Mouse (Mus musculus): Measurements from ENCODE around the gene Prss35. TPM values are rescaled to one million over a fixed set of nuclear protein-coding genes. Genes with fewer than 3 reads are reported as not detected.
A peak's percentile ranks its signal among the peaks of the same experiment; 100 is the strongest.

Prss35 gene
- total and polyA plus RNA-seq, 2 experiments from 2014 or later: 5.2 to 7.5 TPM

DNA sequence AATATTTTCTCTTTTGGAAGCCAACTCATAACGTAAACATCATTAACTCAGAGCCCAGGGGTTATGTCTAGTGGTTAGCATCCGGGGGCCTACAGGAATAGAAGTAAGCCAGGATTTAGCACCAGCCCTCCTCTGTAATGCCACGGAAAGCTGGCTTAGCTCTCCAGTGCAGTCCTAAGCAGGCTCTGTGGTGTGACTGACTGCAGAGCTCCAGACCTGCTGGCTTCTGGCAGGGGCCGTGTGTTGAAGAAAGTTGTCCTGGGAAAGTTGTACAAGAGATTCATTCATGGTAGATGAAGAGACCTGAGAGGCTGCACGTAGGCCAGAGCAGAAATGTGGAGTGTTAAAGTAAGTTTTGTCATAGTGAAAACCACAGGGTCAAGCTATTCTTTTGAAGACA, 42.2 kb upstream of the Prss35 start:
- DNase-seq (ENCODE audit: low spot score) (peak; percentile 26), ATAC-seq (ENCODE audit: low FRiP score) (no peak)
- WGBS: 23% methylated on average over 5 of the region's 5 CpGs

DNA sequence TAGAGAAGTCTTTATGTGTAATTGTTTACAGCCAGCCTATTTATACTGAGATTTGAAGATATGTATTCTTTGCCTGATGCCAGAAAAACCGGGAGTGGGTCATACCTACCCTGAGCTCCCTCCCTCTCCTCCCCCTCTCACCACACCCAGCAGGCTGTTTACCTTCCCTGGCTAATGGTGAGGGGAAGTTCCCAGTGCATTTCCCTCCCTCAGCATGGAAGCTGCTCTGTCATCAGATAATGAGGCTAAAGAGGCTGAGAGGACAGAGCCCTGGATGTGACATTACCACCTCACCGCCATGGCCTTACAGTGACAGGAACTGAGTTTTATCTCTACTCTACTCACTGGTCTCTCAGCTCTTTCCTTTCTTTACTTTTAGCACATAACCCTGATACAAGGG, 41.6 kb upstream of the Prss35 start:
- no peak for ATAC-seq (ENCODE audit: low FRiP score)
- H3K36me3 ChIP-seq (ENCODE audit: insufficient read depth, low read length): no peaks in the 10 kb centered on the region; the same call in 1 of the 2 replicates
- H3K4me2 ChIP-seq (ENCODE audit: low read depth, low read length, poor library complexity, severe bottlenecking): no peak overlapping the region
- H3K9ac ChIP-seq (replicated peaks; ENCODE audit: low read length, poor library complexity, severe bottlenecking): no peak overlapping the region
- no peak for TF ChIP-seq CTCF (IDR thresholded peaks at IDR 0.05)
- no peak overlapping the region for H3K27ac ChIP-seq (ENCODE audit: low read depth, low read length)
- H3K4me3 ChIP-seq (ENCODE audit: low read depth, low read length): no peak overlapping the region
- no peaks in the 10 kb centered on the region for H3K9me3 ChIP-seq (ENCODE audit: low read length)
- 26% methylated on average over 2 of the region's 2 CpGs for WGBS
- no peaks in the 10 kb centered on the region for H3K4me1 ChIP-seq (ENCODE audit: insufficient read depth, low read length)
- no peak for DNase-seq (ENCODE audit: low spot score)
- H3K27me3 ChIP-seq (ENCODE audit: insufficient read depth, low read length): no peaks in the 10 kb centered on the region

More for the DNA sequence above, 42.2 kb upstream of the Prss35 start:
- no peaks in the 10 kb centered on the region; the same call in 1 of the 2 replicates for H3K36me3 ChIP-seq (ENCODE audit: insufficient read depth, low read length)
- no peak overlapping the region for H3K27ac ChIP-seq (ENCODE audit: low read depth, low read length)
- no peaks in the 10 kb centered on the region for H3K9me3 ChIP-seq (ENCODE audit: low read length)
- TF ChIP-seq CTCF (IDR thresholded peaks at IDR 0.05): no peak
- no peaks in the 10 kb centered on the region for H3K27me3 ChIP-seq (ENCODE audit: insufficient read depth, low read length)
- no peak overlapping the region for H3K4me3 ChIP-seq (ENCODE audit: low read depth, low read length)
- H3K4me1 ChIP-seq (ENCODE audit: insufficient read depth, low read length): no peaks in the 10 kb centered on the region
- H3K9ac ChIP-seq (replicated peaks; ENCODE audit: low read length, poor library complexity, severe bottlenecking): no peak overlapping the region
- no peak overlapping the region for H3K4me2 ChIP-seq (ENCODE audit: low read depth, low read length, poor library complexity, severe bottlenecking)

GRCm38 (mm10) chr9:86707431-86707830, 36.0 kb upstream of the Prss35 start:
- no peak overlapping the region for H3K9ac ChIP-seq (replicated peaks; ENCODE audit: low read length, poor library complexity, severe bottlenecking)
- 55% methylated on average over 1 of the region's 1 CpGs for WGBS
- DNase-seq (ENCODE audit: low spot score) (no peak), ATAC-seq (ENCODE audit: low FRiP score) (no peak)
- no peaks in the 10 kb centered on the region for H3K4me1 ChIP-seq (ENCODE audit: insufficient read depth, low read length)
- no peak for TF ChIP-seq CTCF (IDR thresholded peaks at IDR 0.05)
- H3K27me3 ChIP-seq (ENCODE audit: insufficient read depth, low read length): no peaks in the 10 kb centered on the region
- H3K9me3 ChIP-seq (ENCODE audit: low read length): no peaks in the 10 kb centered on the region
- no peaks in the 10 kb centered on the region for H3K36me3 ChIP-seq (ENCODE audit: insufficient read depth, low read length)
- H3K4me3 ChIP-seq (ENCODE audit: low read depth, low read length): no peak overlapping the region
- no peak overlapping the region for H3K4me2 ChIP-seq (ENCODE audit: low read depth, low read length, poor library complexity, severe bottlenecking)
- H3K27ac ChIP-seq (ENCODE audit: low read depth, low read length): no peak overlapping the region

GRCm38 (mm10) chr9:86708921-86709320, 34.5 kb upstream of the Prss35 start:
- Histone ChIP-seq H3K9me3 (ENCODE audit: low read length) (no peaks in the 10 kb centered on the region), H3K4me1 (ENCODE audit: insufficient read depth, low read length) (no peaks in the 10 kb centered on the region), H3K9ac (replicated peaks; ENCODE audit: low read length, poor library complexity, severe bottlenecking) (no peak overlapping the region), H3K27ac (ENCODE audit: low read depth, low read length) (no peak overlapping the region), H3K4me2 (ENCODE audit: low read depth, low read length, poor library complexity, severe bottlenecking) (no peak overlapping the region), H3K36me3 (ENCODE audit: insufficient read depth, low read length) (no peaks in the 10 kb centered on the region), H3K27me3 (ENCODE audit: insufficient read depth, low read length) (no peaks in the 10 kb centered on the region), H3K4me3 (ENCODE audit: low read depth, low read length) (no peak overlapping the region)
- ATAC-seq (ENCODE audit: low FRiP score) (no peak), DNase-seq (ENCODE audit: low spot score) (no peak)
- 71% methylated on average over 6 of the region's 6 CpGs for WGBS
- no peak for TF ChIP-seq CTCF (IDR thresholded peaks at IDR 0.05)

- Histone ChIP-seq H3K36me3 (ENCODE audit: insufficient read depth, low read length) (no peaks in the 10 kb centered on the region), H3K4me2 (ENCODE audit: low read depth, low read length, poor library complexity, severe bottlenecking) (no peak overlapping the region), H3K9me3 (ENCODE audit: low read length) (no peaks in the 10 kb centered on the region), H3K27me3 (ENCODE audit: insufficient read depth, low read length) (no peaks in the 10 kb centered on the region), H3K4me3 (ENCODE audit: low read depth, low read length) (no peak overlapping the region), H3K27ac (ENCODE audit: low read depth, low read length) (no peak overlapping the region), H3K9ac (replicated peaks; ENCODE audit: low read length, poor library complexity, severe bottlenecking) (no peak overlapping the region), H3K4me1 (ENCODE audit: insufficient read depth, low read length) (no peaks in the 10 kb centered on the region)
- no peak for DNase-seq (ENCODE audit: low spot score)
- no peak for ATAC-seq (ENCODE audit: low FRiP score)
- TF ChIP-seq CTCF (IDR thresholded peaks at IDR 0.05): no peak
- 93% methylated on average over 2 of the region's 2 CpGs for WGBS
These were observed 33.3 kb upstream of the Prss35 start for GRCm38 (mm10) chr9:86710091-86710634.

DNA sequence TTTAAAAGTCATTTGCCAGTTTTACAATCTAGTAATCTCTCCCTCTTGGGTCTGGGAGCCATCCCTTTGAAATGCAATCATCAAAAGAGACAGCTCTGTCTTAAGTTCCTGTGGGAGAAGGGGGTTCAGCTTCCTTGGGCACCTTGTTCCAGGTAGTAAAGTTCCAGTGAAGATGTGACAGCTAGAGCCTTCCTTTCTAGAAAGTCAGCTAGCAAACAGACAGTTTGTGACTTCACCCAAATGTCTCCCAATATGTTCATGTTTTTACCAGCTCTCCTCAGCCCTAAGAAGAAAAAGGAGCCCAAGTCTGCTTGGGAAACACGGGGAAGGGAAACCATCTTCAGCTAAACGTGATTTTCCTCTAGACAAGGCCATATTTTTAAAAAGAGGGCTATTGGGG, 30.8 kb upstream of the Prss35 start:
- no peak overlapping the region for H3K4me3 ChIP-seq (ENCODE audit: low read depth, low read length)
- no peak for TF ChIP-seq CTCF (IDR thresholded peaks at IDR 0.05)
- no peak overlapping the region for H3K4me2 ChIP-seq (ENCODE audit: low read depth, low read length, poor library complexity, severe bottlenecking)
- H3K4me1 ChIP-seq (ENCODE audit: insufficient read depth, low read length): no peaks in the 10 kb centered on the region
- H3K9ac ChIP-seq (replicated peaks; ENCODE audit: low read length, poor library complexity, severe bottlenecking): no peak overlapping the region
- WGBS: 84% methylated on average over 2 of the region's 2 CpGs
- ATAC-seq (ENCODE audit: low FRiP score): no peak
- H3K9me3 ChIP-seq (ENCODE audit: low read length): no peaks in the 10 kb centered on the region
- no peaks in the 10 kb centered on the region for H3K36me3 ChIP-seq (ENCODE audit: insufficient read depth, low read length)
- DNase-seq (ENCODE audit: low spot score): no peak
- no peak overlapping the region for H3K27ac ChIP-seq (ENCODE audit: low read depth, low read length)
- H3K27me3 ChIP-seq (ENCODE audit: insufficient read depth, low read length): no peaks in the 10 kb centered on the region

Data from midbrain, postnatal 0 days (tissue).